Mouse (Mus musculus) left cerebral cortex, postnatal 4 days (tissue): ENCODE measurements at regions not wholly inside any gene's neighbourhood (a gene's known extent, or its start where the extent isn't known, plus 50 kb on each side); places are given as distances from the start of the nearest gene placed in this dataset.
A peak's percentile ranks its signal among the peaks of the same experiment; 100 is the strongest.

Source experiments
- DNase-seq: peaks from one replicate; pipeline ENCODE4 v3.0.0-alpha.2; 2022
- intact Hi-C: fragments of 180-260 bp; cut with DNase I; formaldehyde crosslinking; loops from one replicate; pipeline ENCODE4 v1.15.1; 2025

- DNase-seq, result no peak
- intact Hi-C loops, result no loop called here
These were observed 88.0 kb downstream of the Tent5c start for GRCm38 (mm10) chr3:100401080-100401479.

GRCm38 (mm10) chr3:100397491-100397890 lies 91.6 kb downstream of the Tent5c start:
- intact Hi-C loops, result no loop called here
- no peak for DNase-seq

- no peak for DNase-seq
- intact Hi-C loops, result no loop called here
These were observed 94.1 kb downstream of the Tent5c start for GRCm38 (mm10) chr3:100394911-100395604.

GRCm38 (mm10) chr3:100393956-100394355 lies 95.2 kb downstream of the Tent5c start:
- intact Hi-C loops, result no loop called here
- DNase-seq, result no peak

- no peak for DNase-seq
- intact Hi-C loops, result no loop called here
These were observed 106.9 kb downstream of the Tent5c start for GRCm38 (mm10) chr3:100382181-100382580.

- DNase-seq, result no peak
- intact Hi-C loops, result no loop called here
These were observed 107.8 kb downstream of the Tent5c start for GRCm38 (mm10) chr3:100381363-100381762.

GRCm38 (mm10) chr3:100376162-100376561 lies 113.0 kb downstream of the Tent5c start:
- intact Hi-C loops, result no loop called here
- no peak for DNase-seq

- intact Hi-C loops, result no loop called here
- no peak for DNase-seq
These were observed 122.0 kb downstream of the Tent5c start for GRCm38 (mm10) chr3:100366884-100367840.

- intact Hi-C loops, result no loop called here
These were observed 122.7 kb downstream of the Tent5c start for GRCm38 (mm10) chr3:100366447-100366846.

GRCm38 (mm10) chr3:100365354-100365945 lies 123.7 kb downstream of the Tent5c start:
- DNase-seq, result no peak
- intact Hi-C loops, result no loop called here

More at GRCm38 (mm10) chr3:100366447-100366846, 122.7 kb downstream of the Tent5c start:
- DNase-seq, result no peak

- no peak for DNase-seq
- intact Hi-C loops, result no loop called here
These were observed 124.4 kb downstream of the Tent5c start for GRCm38 (mm10) chr3:100364706-100365105.

- intact Hi-C loops, result no loop called here
- no peak for DNase-seq
These were observed 126.1 kb downstream of the Tent5c start for GRCm38 (mm10) chr3:100362983-100363382.

- intact Hi-C loops, result no loop called here
These were observed 129.1 kb downstream of the Tent5c start for GRCm38 (mm10) chr3:100360019-100360418.

GRCm38 (mm10) chr3:100359036-100359435 lies 130.1 kb downstream of the Tent5c start:
- intact Hi-C loops, result loop anchor here (5.0 kb wide), 1 partner anchor 198 kb away; no protein-coding TSS in a partner anchor
- DNase-seq, result peak; percentile 25

More at GRCm38 (mm10) chr3:100360019-100360418, 129.1 kb downstream of the Tent5c start:
- DNase-seq, result no peak

GRCm38 (mm10) chr3:100333478-100333877 lies 155.6 kb downstream of the Tent5c start:
- DNase-seq, result no peak
- intact Hi-C loops, result no loop called here

- no peak for DNase-seq
- intact Hi-C loops, result no loop called here
These were observed 156.2 kb upstream of the Wdr3 start for GRCm38 (mm10) chr3:100318357-100318756.

GRCm38 (mm10) chr3:100287818-100288217 lies 125.6 kb upstream of the Wdr3 start:
- intact Hi-C loops, result no loop called here
- DNase-seq, result no peak

GRCm38 (mm10) chr3:100266976-100267375 lies 104.8 kb upstream of the Wdr3 start:
- intact Hi-C loops, result no loop called here
- DNase-seq, result no peak

- no peak for DNase-seq
- intact Hi-C loops, result no loop called here
These were observed 102.8 kb upstream of the Wdr3 start for GRCm38 (mm10) chr3:100264991-100265390.
